Mouse (Mus musculus): ENCODE measurements around the gene Morc2a. TPM values are rescaled to one million over a fixed set of nuclear protein-coding genes. Genes with fewer than 3 reads are reported as not detected.
"Not testable (repeated sequence)": the region's sequence is repeated elsewhere in the genome, so short reads cannot be mapped to it uniquely, and the experiment has no call there.

Gene Morc2a
- total RNA-seq (2017), result 39.3 and 44.2 TPM in 2 replicates

- ATAC-seq (replicated peaks in 1 of 2; ENCODE audit: insufficient read depth in 1 of 2, low FRiP score in 2 of 2, low TSS enrichment in 1 of 2, low read depth in 1 of 2, poor library complexity in 2 of 2, severe bottlenecking in 2 of 2), result peak; percentile 97
Measured at GRCm38 (mm10) chr11:3648964-3649841, at the start of gene Morc2a. Morc2a (plus strand) TSS chr11:3649191.

- ATAC-seq (replicated peaks in 1 of 2; ENCODE audit: insufficient read depth in 1 of 2, low FRiP score in 2 of 2, low TSS enrichment in 1 of 2, low read depth in 1 of 2, poor library complexity in 2 of 2, severe bottlenecking in 2 of 2), result 0 out of 4 replicates have a peak, but pooled peaks of 1 of the 2 experiments have one; percentile 21
Measured at GRCm38 (mm10) chr11:3601966-3602365, 47.0 kb upstream of the Morc2a start.

- not testable (repeated sequence) for ATAC-seq (replicated peaks in 1 of 2; ENCODE audit: insufficient read depth in 1 of 2, low FRiP score in 2 of 2, low TSS enrichment in 1 of 2, low read depth in 1 of 2, poor library complexity in 2 of 2, severe bottlenecking in 2 of 2)
Measured at GRCm38 (mm10) chr11:3602687-3603086, 46.3 kb upstream of the Morc2a start.

GRCm38 (mm10) chr11:3606456-3606855 lies 42.5 kb upstream of the Morc2a start:
- no peak for ATAC-seq (replicated peaks in 1 of 2; ENCODE audit: insufficient read depth in 1 of 2, low FRiP score in 2 of 2, low TSS enrichment in 1 of 2, low read depth in 1 of 2, poor library complexity in 2 of 2, severe bottlenecking in 2 of 2)

GRCm38 (mm10) chr11:3615576-3615975 lies 33.4 kb upstream of the Morc2a start:
- no peak for ATAC-seq (replicated peaks in 1 of 2; ENCODE audit: insufficient read depth in 1 of 2, low FRiP score in 2 of 2, low TSS enrichment in 1 of 2, low read depth in 1 of 2, poor library complexity in 2 of 2, severe bottlenecking in 2 of 2)

- no peak for ATAC-seq (replicated peaks in 1 of 2; ENCODE audit: insufficient read depth in 1 of 2, low FRiP score in 2 of 2, low TSS enrichment in 1 of 2, low read depth in 1 of 2, poor library complexity in 2 of 2, severe bottlenecking in 2 of 2)
Measured at GRCm38 (mm10) chr11:3622826-3623225, 26.2 kb upstream of the Morc2a start.

GRCm38 (mm10) chr11:3624391-3625027 lies 24.5 kb upstream of the Morc2a start:
- ATAC-seq (replicated peaks in 1 of 2; ENCODE audit: insufficient read depth in 1 of 2, low FRiP score in 2 of 2, low TSS enrichment in 1 of 2, low read depth in 1 of 2, poor library complexity in 2 of 2, severe bottlenecking in 2 of 2), result no peak

- peak in 1 of 2 experiments; percentile 39; a peak in 2 of 4 replicates for ATAC-seq (replicated peaks in 1 of 2; ENCODE audit: insufficient read depth in 1 of 2, low FRiP score in 2 of 2, low TSS enrichment in 1 of 2, low read depth in 1 of 2, poor library complexity in 2 of 2, severe bottlenecking in 2 of 2)
Measured at GRCm38 (mm10) chr11:3628999-3629491, 19.9 kb upstream of the Morc2a start.

- ATAC-seq (replicated peaks in 1 of 2; ENCODE audit: insufficient read depth in 1 of 2, low FRiP score in 2 of 2, low TSS enrichment in 1 of 2, low read depth in 1 of 2, poor library complexity in 2 of 2, severe bottlenecking in 2 of 2), result not testable (repeated sequence)
Measured at GRCm38 (mm10) chr11:3633269-3633668, 15.7 kb upstream of the Morc2a start.

- no peak for ATAC-seq (replicated peaks in 1 of 2; ENCODE audit: insufficient read depth in 1 of 2, low FRiP score in 2 of 2, low TSS enrichment in 1 of 2, low read depth in 1 of 2, poor library complexity in 2 of 2, severe bottlenecking in 2 of 2)
Measured at GRCm38 (mm10) chr11:3647688-3648087, 1.3 kb upstream of the Morc2a start.

- no peak for ATAC-seq (replicated peaks in 1 of 2; ENCODE audit: insufficient read depth in 1 of 2, low FRiP score in 2 of 2, low TSS enrichment in 1 of 2, low read depth in 1 of 2, poor library complexity in 2 of 2, severe bottlenecking in 2 of 2)
Measured at GRCm38 (mm10) chr11:3648305-3648963, 557 bp upstream of the Morc2a start.

- ATAC-seq (replicated peaks in 1 of 2; ENCODE audit: insufficient read depth in 1 of 2, low FRiP score in 2 of 2, low TSS enrichment in 1 of 2, low read depth in 1 of 2, poor library complexity in 2 of 2, severe bottlenecking in 2 of 2), result no peak
Measured at GRCm38 (mm10) chr11:3650141-3650540, 1.1 kb downstream of the Morc2a start.

- ATAC-seq (replicated peaks in 1 of 2; ENCODE audit: insufficient read depth in 1 of 2, low FRiP score in 2 of 2, low TSS enrichment in 1 of 2, low read depth in 1 of 2, poor library complexity in 2 of 2, severe bottlenecking in 2 of 2), result no peak
Measured at GRCm38 (mm10) chr11:3661964-3662363, 13.0 kb downstream of the Morc2a start.

GRCm38 (mm10) chr11:3667506-3667905 lies 18.5 kb downstream of the Morc2a start:
- no peak for ATAC-seq (replicated peaks in 1 of 2; ENCODE audit: insufficient read depth in 1 of 2, low FRiP score in 2 of 2, low TSS enrichment in 1 of 2, low read depth in 1 of 2, poor library complexity in 2 of 2, severe bottlenecking in 2 of 2)

GRCm38 (mm10) chr11:3668768-3669167 lies 19.8 kb downstream of the Morc2a start:
- no peak for ATAC-seq (replicated peaks in 1 of 2; ENCODE audit: insufficient read depth in 1 of 2, low FRiP score in 2 of 2, low TSS enrichment in 1 of 2, low read depth in 1 of 2, poor library complexity in 2 of 2, severe bottlenecking in 2 of 2)

- ATAC-seq (replicated peaks in 1 of 2; ENCODE audit: insufficient read depth in 1 of 2, low FRiP score in 2 of 2, low TSS enrichment in 1 of 2, low read depth in 1 of 2, poor library complexity in 2 of 2, severe bottlenecking in 2 of 2), result no peak
Measured at GRCm38 (mm10) chr11:3669849-3670248, 20.9 kb downstream of the Morc2a start.

- no peak for ATAC-seq (replicated peaks in 1 of 2; ENCODE audit: insufficient read depth in 1 of 2, low FRiP score in 2 of 2, low TSS enrichment in 1 of 2, low read depth in 1 of 2, poor library complexity in 2 of 2, severe bottlenecking in 2 of 2)
Measured at GRCm38 (mm10) chr11:3671000-3671628, 22.1 kb downstream of the Morc2a start.

All from hematopoietic stem cell, adult 5-6 weeks (primary cell).